Mouse (Mus musculus) lung, adult 10 weeks (tissue): Measurements from ENCODE around the gene Ip6k1. TPM values are rescaled to one million over a fixed set of nuclear protein-coding genes. Genes with fewer than 3 reads are reported as not detected.

Experiments
- polyA plus RNA-seq: library from polyadenylated mRNA; stranded (reverse); fragments of 350-450 nt; fragmentation: Illumina TruSeq; extraction: RNeasy Lipid Tissue Mini Kit (QIAGEN cat#74804); gene quantifications from one replicate; pipeline ENCODE4 v1.2.3, GENCODE M21; 2014; ENCODE audit warnings: low read depth, low replicate concordance; ENCODE audit not compliant: insufficient read depth

Ip6k1 gene
- 38.8 TPM for polyA plus RNA-seq

DNA sequence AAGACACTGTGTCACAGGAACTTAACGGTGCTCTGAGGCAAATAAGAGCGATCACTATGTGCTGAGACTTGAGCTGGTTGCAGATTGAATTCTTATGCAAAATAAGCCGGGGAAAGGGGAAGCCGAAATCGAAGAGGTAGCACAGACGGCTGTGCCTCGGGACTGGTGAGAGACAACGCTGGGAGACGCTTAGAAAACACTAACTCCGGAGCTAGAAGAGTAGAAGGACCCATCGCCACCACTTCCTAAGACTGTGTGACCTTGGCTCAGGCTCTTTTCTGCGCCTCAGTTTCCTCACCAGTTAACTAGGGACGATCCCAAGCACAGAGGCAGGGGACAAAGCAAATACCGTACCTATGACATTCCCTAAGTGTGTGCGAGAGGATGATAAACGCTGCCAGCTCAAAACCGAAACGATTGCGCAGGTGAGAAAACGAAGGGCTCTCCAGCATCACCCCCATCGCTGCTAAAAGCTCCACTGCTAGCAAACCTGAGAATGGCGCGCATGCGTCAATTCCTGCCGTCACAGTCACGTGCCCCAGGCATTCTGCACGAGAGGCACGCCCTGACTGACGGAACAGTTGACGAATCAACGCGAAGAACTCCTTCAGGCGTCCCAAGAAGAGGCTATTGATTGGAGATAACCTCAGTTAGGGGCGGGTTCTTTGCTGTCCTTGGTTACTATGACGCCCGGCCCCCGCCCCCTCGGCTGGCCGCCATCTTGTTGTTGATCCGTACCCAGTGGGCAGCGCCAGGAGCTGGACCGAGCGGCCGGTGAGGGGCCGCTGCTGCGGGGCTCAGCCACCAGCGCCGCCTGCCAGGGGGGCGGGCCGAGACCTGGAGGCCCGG, at the start of gene Ip6k1:
Gene Ip6k1, plus strand, starts transcription at position 580 of the 849 bp plus-strand sequence.

DNA sequence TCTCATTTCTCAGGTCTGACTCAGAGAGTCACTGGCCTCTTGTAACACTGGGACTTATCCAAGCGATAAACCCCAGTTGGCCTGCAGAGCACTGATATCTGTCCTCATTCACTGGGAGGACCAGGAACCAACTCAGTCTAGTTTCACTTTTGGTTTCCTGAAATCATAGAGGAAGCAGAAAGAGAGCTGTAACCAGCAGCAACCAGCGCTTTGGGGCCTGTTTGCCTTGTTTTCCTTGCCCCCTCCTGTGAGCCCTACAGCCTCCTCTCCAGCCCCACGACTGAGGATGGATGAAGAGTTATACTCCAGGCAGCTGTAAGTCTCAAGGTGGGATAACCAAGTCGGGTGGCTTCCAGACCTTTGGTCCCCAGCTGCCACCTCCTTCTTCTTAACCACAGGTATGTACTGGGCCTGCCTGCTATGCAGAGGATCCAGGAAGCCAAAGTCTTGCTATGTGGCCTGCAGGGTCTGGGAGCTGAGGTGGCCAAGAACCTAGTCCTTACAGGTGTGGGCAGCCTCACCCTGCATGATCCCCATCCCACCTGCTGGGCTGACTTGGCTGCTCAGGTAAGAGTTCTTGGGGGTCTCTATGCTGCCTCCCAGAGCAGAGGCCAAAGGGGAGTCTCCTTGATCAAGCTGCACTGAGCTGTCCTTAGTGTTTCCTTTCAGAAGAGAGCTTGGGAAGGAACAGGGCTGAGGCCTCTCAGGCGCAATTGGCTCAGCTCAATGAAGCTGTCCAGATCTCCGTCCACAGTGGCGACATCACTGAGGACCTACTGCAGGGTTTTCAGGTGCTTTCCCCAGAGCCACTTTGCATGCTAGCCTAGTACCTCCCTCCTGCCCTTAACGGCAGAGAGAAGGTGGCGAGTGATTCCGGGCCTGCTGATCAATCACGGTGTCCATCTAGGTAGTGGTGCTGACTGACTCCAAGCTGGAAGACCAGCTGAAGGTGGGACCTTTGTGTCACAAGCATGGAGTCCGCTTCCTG, 26.6 kb upstream of the Ip6k1 start, which contains the start of gene Uba7:
Gene Uba7, plus strand, starts transcription at position 107 of the 988 bp plus-strand sequence.

GRCm38 (mm10) chr9:107982681-107983346, 19.5 kb upstream of the Ip6k1 start, which contains the start of gene Gm20661:
TSS of gene Gm20661 (plus strand) at chr9:107983058.

GRCm38 (mm10) chr9:107985131-107986119, 16.9 kb upstream of the Ip6k1 start, which contains the start of gene Inka1:
TSS of gene Inka1 (minus strand) at chr9:107985879.

GRCm38 (mm10) chr9:107992197-107992596, 10.1 kb upstream of the Ip6k1 start, which contains the start of gene Cdhr4:
TSS of gene Cdhr4 (plus strand) at chr9:107992497.

GRCm38 (mm10) chr9:107996049-107996448, 6.3 kb upstream of the Ip6k1 start, which contains the start of gene Gm20662:
TSS of gene Gm20662 (plus strand) at chr9:107996349.

DNA sequence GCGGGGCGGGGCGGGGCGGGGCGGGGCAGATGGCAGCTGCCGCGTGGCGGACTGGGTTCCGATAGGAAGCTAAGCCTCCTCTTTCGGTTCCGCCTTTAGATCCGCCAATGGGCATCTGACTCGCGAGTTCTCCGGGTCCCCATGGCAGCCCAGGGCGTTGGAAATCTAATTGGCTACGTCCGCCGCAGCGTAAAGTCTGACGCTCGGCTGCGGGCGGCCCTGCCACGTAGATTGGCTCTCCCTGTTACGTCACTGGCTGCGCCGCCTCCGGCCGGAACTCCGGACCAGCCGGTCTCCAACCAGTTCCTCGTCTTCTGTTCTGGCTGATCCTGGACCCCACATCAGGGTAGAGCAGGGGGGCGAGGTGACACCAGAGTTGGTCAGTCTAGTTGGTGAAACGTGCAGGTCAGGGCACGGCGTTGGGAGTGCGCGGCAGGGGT, 46.7 kb downstream of the Ip6k1 start, which contains the start of gene Gmppb:
Gene Gmppb, plus strand, starts transcription at position 227 of the 440 bp plus-strand sequence.

DNA sequence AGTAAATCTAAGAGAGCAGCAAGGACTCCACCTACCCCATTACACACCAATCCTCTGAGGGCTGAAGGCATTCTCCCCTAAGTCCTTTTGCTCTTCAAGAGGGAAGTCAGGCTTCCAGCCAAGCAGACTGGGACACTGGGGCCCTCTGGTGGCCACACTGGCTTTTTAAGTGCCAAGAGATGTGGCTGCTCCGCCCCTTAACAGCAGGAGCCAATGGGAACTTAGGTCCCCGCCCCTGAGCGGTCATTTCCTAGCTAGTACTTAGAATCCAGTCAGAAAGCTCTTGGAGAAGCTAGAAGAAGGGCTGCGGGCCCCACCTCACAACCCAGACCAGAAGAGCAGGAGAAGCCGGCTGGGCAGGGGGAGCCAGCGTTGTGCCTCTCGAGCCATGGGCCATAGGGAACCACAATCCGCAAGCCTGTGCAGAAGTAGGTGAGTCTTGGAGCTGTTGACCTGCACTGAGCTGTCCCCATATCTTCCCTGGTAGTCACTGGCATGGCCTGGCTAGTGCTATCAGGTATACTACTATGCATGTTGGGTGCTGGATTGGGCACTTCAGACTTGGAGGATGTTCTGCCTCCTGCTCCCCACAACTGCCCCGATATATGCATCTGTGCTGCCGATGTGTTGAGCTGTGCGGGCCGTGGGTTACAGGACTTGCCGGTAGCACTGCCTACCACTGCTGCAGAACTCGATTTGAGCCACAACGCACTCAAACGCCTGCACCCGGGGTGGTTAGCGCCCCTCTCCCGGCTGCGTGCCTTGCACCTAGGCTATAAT, 50.8 kb downstream of the Ip6k1 start, which contains the start of gene Amigo3:
Gene Amigo3, plus strand, starts transcription at position 275 of the 780 bp plus-strand sequence.

GRCm38 (mm10) chr9:108080168-108080567, 77.9 kb downstream of the Ip6k1 start, which contains the start of gene Mst1:
TSS of gene Mst1 (plus strand) at chr9:108080436.

GRCm38 (mm10) chr9:108082988-108083431, 80.7 kb downstream of the Ip6k1 start, which contains the start of gene Rnf123:
TSS of gene Rnf123 (minus strand) at chr9:108083346.

DNA sequence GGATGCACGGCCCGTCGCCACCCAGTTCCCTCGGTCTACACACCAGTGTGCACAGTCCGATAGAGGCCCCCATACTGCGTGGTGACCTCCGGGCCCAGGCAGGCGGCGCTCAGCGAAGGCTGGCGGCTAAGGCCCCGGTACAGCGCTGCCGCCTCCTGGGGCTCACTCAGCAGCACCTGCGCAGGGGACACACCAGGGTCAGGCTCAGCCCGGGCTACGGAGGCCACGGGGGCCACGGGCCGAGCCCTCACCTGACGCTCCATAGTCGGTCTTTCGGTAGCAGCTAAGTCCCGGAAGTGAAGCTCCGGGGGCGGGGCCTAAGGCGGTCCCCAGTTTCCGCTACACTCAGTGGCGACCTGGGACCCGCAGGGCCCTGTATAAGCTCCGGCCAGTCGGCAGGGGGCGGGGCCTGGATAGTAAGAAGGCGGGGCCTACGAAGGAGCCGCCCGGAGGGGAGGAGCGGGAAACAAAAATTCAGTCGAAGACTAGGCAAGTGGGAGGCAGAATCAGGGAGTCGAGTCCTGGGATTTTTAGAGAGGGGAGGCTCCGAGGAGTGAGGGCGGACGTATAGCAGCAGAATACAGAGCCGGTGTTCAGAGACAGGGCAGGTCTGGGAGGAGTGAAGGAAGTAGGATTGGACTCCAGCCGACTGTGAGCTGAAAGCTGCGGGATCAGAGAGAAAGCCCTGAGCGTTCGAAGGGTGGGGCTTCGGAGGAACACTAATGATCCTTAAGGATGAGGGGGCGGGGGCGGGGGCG, 92.1 kb downstream of the Ip6k1 start, which contains the start of gene Apeh:
Gene Apeh, minus strand, starts transcription at position 423 of the 758 bp plus-strand sequence.

Other genes with a start within 250 kb of the Ip6k1 start
- 46.7 TPM for gene Rbm5, start 231.5 kb upstream of the Ip6k1 start, polyA plus RNA-seq
- 30.7 TPM for gene Rbm6, start 129.3 kb upstream of the Ip6k1 start, polyA plus RNA-seq
- gene Mon1a, start 114.3 kb upstream of the Ip6k1 start, polyA plus RNA-seq = 12.0 TPM
- gene Mst1r, start 95.6 kb upstream of the Ip6k1 start, polyA plus RNA-seq = 2.1 TPM
- not detected for gene Actl11, start 74.0 kb upstream of the Ip6k1 start, polyA plus RNA-seq
- 0.08 TPM for gene Camkv, start 66.8 kb upstream of the Ip6k1 start, polyA plus RNA-seq
- gene Traip, start 52.4 kb upstream of the Ip6k1 start, polyA plus RNA-seq = 0.48 TPM
- 37.7 TPM for gene Uba7, start 27.0 kb upstream of the Ip6k1 start, polyA plus RNA-seq
- 1.2 TPM for gene Gm20661, start 19.4 kb upstream of the Ip6k1 start, polyA plus RNA-seq
- gene Inka1, start 16.6 kb upstream of the Ip6k1 start, polyA plus RNA-seq = 11.7 TPM
- 28.6 TPM for gene Cdhr4, start 10.0 kb upstream of the Ip6k1 start, polyA plus RNA-seq
- 0.69 TPM for gene Gm20662, start 6.2 kb upstream of the Ip6k1 start, polyA plus RNA-seq
- gene Gmppb, start 46.7 kb downstream of the Ip6k1 start, polyA plus RNA-seq = 29.0 TPM
- 0.90 TPM for gene Amigo3, start 50.7 kb downstream of the Ip6k1 start, polyA plus RNA-seq
- gene Mst1, start 77.9 kb downstream of the Ip6k1 start, polyA plus RNA-seq = 0.99 TPM
- gene Rnf123, start 80.8 kb downstream of the Ip6k1 start, polyA plus RNA-seq = 18.4 TPM
- gene Apeh, start 92.1 kb downstream of the Ip6k1 start, polyA plus RNA-seq = 37.5 TPM
- gene Bsn, start 187.9 kb downstream of the Ip6k1 start, polyA plus RNA-seq = 0.09 TPM